Mouse (Mus musculus): ENCODE results near the gene Alkbh7.

Alkbh7 gene

DNA sequence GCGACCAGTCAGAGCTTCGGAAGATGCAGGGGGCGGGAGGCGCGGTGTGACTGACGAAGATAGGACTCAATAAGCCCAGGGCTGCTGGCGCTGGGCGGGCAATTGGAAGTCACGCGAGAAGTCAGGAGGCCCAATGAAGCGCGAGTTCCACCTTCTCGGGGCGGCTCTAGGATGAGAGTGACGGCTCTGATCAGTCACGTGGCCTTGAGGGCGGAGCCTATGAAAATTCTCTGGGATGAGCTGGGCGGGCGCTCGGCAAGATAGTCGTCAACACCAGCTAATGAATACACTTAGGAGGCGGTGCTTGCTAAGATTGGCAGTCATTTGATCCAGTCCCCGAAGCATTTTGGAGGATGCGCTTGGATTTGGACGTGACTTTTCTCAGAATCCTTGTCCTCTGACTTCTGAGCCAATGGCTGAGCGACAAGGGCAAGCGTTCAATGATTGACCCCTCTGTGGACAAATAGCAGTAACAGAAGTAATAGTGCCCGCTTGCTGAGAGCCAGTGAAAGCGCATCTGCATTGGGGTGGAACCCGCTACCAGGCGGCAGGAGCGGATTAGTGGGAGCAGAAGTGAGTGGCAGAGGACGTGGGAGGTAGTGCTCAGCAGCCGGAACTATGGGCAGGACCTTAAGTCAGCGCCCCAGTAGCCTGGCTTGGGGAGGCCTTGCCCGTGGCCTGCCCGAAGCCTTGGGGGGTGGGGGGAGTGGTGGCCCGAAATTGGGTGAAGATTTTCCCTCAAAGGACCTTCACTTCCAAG lies 34.7 kb downstream of the Alkbh7 start:
- DNase-seq (ENCODE audit: low spot score) = peak; percentile 94

DNA sequence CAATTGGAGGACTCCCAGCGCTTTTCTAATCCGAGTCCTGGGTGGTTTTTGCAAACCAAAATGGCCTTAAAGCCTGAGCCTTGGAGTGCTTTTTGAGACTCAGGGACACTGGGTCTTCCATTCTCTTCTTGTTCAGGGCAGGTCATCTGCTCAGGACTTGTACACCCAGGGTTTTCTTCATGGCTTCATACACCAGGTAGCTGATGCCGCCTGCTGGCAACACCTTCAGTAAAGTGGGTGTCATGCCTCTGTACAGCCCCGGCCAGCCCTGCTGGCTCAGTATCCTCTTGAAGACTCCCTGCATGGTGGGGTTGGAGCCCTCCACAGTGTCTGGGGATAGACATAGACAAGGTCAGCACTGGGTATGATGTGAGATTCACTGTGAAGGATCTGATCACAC lies 35.7 kb downstream of the Alkbh7 start:
- no peak for DNase-seq (ENCODE audit: low spot score)

DNA sequence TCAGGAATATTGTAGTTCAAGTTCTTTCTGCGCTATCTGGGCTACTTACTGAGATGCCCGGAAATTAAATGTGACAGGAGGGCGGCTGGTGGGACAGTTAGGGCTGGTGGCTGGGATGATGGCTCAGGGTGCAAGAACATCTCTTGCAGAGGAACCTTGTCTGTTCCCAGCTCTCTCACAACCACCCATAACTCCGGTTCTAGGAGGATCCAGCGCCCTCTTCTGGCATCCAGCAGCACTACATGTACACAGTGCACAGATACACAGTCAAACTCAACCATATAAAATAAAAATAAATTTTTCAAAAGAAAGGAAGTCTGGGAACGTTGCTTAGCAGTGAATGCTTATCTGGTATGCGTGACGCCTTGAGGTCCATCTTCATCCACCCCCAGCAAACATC lies 41.8 kb downstream of the Alkbh7 start:
- no peak for DNase-seq (ENCODE audit: low spot score)

DNA sequence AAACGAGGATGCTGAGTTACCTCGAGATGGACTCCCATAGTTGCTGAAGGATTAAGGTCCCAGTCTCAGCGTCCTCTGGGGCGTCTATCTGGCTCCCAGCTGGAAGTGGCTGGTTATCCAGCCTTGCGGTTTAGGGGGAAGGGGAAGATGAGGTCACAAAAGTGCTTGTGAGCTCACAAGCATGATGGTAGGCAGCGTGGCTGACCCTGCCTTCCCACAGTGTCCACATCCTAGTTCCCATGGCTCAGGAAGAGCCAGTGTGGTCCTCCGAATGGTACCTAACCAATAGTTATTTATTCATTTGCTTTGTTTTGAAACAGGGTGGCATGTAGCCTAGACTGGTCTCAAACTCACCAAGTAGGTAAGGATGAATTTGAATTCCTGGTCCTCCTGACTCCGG lies 44.4 kb downstream of the Alkbh7 start, which contains the start of gene Slc25a41:
TSS of gene Slc25a41 (minus strand) at position 101 of the 400 bp plus-strand sequence.
- DNase-seq (ENCODE audit: low spot score) = no peak

DNA sequence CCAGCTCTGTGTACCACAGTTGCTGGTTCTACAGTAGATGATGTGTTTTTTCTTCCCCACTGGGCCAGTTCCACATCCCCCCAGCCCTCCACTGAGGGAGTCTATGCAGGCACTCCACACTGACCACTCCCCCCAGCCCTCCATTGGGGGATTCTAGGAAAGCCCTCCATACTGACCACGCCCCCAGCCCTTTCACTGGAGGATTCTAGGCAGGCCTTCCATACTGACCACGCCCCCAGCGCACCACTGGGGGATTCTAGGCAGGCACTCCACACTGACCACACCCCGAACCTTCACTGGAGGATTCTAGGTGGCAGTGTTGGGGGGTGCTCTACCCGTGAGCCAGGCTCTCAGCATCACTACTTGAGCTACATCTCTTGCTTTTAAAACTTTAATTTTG lies 50.3 kb downstream of the Alkbh7 start:
- no peak for DNase-seq (ENCODE audit: low spot score)

DNA sequence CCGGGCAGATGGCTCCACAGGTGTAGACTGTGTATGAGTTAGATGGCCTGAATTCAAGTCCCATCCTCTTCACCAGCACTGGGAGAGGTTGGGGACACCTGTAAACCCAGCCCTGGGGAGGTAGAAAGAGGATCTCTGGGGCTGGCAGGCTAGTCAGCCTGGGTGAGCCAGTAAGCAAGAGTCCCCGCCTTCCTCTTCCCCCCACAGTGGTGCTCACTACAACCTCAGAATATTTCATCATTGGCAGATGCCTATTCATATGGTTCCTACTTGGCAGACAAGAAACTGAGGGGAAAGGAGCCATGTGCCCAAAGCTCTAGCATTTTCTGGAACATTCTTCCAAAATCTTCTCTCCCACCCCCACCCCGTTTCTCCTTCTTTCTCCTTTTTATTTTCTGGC lies 51.7 kb downstream of the Alkbh7 start:
- no peak for DNase-seq (ENCODE audit: low spot score)

Measured in urinary bladder, postnatal 25 days (tissue).